Mouse (Mus musculus) hindbrain, embryonic 14.5 days (tissue): ENCODE measurements around the gene Stag3. TPM values are rescaled to one million over a fixed set of nuclear protein-coding genes. Genes with fewer than 3 reads are reported as not detected.

Experiments
- ATAC-seq: fragments of 200-750 bp; cut with Nextera tagmentation; 2 replicates; pipeline ENCODE4 v1.8.0; 2017; ENCODE audit warnings: moderate number of reproducible peaks, mild to moderate bottlenecking, moderate TSS enrichment, moderate library complexity; ENCODE audit not compliant: low FRiP score
- DNase-seq: peaks from one replicate; pipeline ENCODE4 v3.0.0-alpha.2; 2015; ENCODE audit warnings: low spot score
- H3K27ac ChIP-seq: fragments of 300-500 bp; sonication (generic); 2 replicates; pipeline ENCODE4 v1.5.1; 2014; ENCODE audit warnings: mild to moderate bottlenecking, moderate library complexity
- H3K27me3 ChIP-seq: fragments of 300-500 bp; sonication (generic); 2 replicates; pipeline ENCODE4 v1.6.1; 2014; ENCODE audit warnings: mild to moderate bottlenecking, low read length, mixed read lengths; ENCODE audit not compliant: control insufficient read depth, insufficient read depth
- H3K36me3 ChIP-seq: fragments of 300-500 bp; sonication (generic); replicated peaks from 2 replicates; pipeline ENCODE4 v1.6.1; 2014; ENCODE audit not compliant: control insufficient read depth, insufficient read depth
- H3K4me1 ChIP-seq: fragments of 300-500 bp; sonication (generic); replicated peaks from 2 replicates; pipeline ENCODE4 v1.6.1; 2014; ENCODE audit warnings: antibody characterized with exemption, low read length, mixed read lengths; ENCODE audit not compliant: control insufficient read depth, insufficient read depth
- H3K4me2 ChIP-seq: fragments of 300-500 bp; sonication (generic); replicated peaks from 2 replicates; pipeline ENCODE4 v1.6.1; 2014; ENCODE audit warnings: mild to moderate bottlenecking, moderate library complexity
- H3K4me3 ChIP-seq: fragments of 300-500 bp; sonication (generic); replicated peaks from 2 replicates; pipeline ENCODE4 v1.5.1; 2014; ENCODE audit warnings: mild to moderate bottlenecking, low read length
- H3K9ac ChIP-seq: fragments of 300-500 bp; sonication (generic); 2 replicates; pipeline ENCODE4 v1.6.1; 2014
- H3K9me3 ChIP-seq: fragments of 300-500 bp; sonication (generic); 2 replicates; pipeline ENCODE4 v1.6.1; 2016; ENCODE audit warnings: low read length; ENCODE audit not compliant: control insufficient read depth
- WGBS: fragments of 180-500 bp; shearing (Covaris S2); extraction: QIAGEN DNeasy Blood & Tissue Kit; methylation state at CpG from one replicate; pipeline ENCODE4 v1.1.7; 2014; 5-methylcytosine and 5-hydroxymethylcytosine counted together
- polyA plus RNA-seq: library from polyadenylated mRNA; unstranded; fragments of >200 nt; fragmentation: Nextera tagmentation; extraction: Ambion mirVana; gene quantifications from 2 replicates; pipeline ENCODE4 v1.2.1, GENCODE M21; 2014

Stag3 gene
- polyA plus RNA-seq, 1 experiment from 2014 or later, result 9.0 TPM

- peak overlapping the region; percentile 68 for H3K4me2 ChIP-seq
- peak overlapping the region; percentile 54 for H3K4me3 ChIP-seq
- no peak overlapping the region for H3K27ac ChIP-seq
- 21% methylated on average over 26 of the region's 26 CpGs for WGBS
- H3K9ac ChIP-seq, result no peak overlapping the region
- peaks cover 37% of the 10 kb centered on the region for H3K4me1 ChIP-seq
- ATAC-seq (no peak), DNase-seq (no peak)
- H3K36me3 ChIP-seq, result peaks cover 28% of the 10 kb centered on the region
- H3K9me3 ChIP-seq, result peaks cover 7% of the 10 kb centered on the region; the same call in 1 of the 2 replicates
- no peaks in the 10 kb centered on the region for H3K27me3 ChIP-seq
These were observed 357 bp downstream of the Stag3 start for GRCm38 (mm10) chr5:138280425-138280768.

GRCm38 (mm10) chr5:138280829-138281228 lies 789 bp downstream of the Stag3 start:
- Histone ChIP-seq H3K27ac (no peak overlapping the region), H3K36me3 (peaks cover 23% of the 10 kb centered on the region; the same call in 1 of the 2 replicates), H3K9me3 (peaks cover 7% of the 10 kb centered on the region; the same call in 1 of the 2 replicates), H3K4me2 (peak overlapping the region; percentile 68), H3K27me3 (no peaks in the 10 kb centered on the region), H3K4me1 (peaks cover 33% of the 10 kb centered on the region), H3K4me3 (peak overlapping the region; percentile 54), H3K9ac (no peak overlapping the region)
- no peak for DNase-seq
- WGBS, result 93% methylated on average over 15 of the region's 15 CpGs
- ATAC-seq, result no peak

GRCm38 (mm10) chr5:138281798-138282197 lies 1.8 kb downstream of the Stag3 start:
- ATAC-seq, result no peak
- Histone ChIP-seq H3K4me1 (peaks cover 23% of the 10 kb centered on the region), H3K36me3 (peaks cover 15% of the 10 kb centered on the region; the same call in 1 of the 2 replicates), H3K4me3 (no peak overlapping the region), H3K9me3 (peaks cover 7% of the 10 kb centered on the region; the same call in 1 of the 2 replicates), H3K9ac (no peak overlapping the region), H3K27ac (no peak overlapping the region), H3K4me2 (no peak overlapping the region), H3K27me3 (no peaks in the 10 kb centered on the region)
- no peak for DNase-seq
- 86% methylated on average over 2 of the region's 2 CpGs for WGBS

GRCm38 (mm10) chr5:138283540-138283939 lies 3.5 kb downstream of the Stag3 start:
- no peak for ATAC-seq
- 59% methylated on average over 1 of the region's 1 CpGs for WGBS
- H3K9me3 ChIP-seq, result peaks cover 7% of the 10 kb centered on the region; the same call in 1 of the 2 replicates
- H3K27ac ChIP-seq, result no peak overlapping the region
- no peaks in the 10 kb centered on the region for H3K36me3 ChIP-seq
- no peak overlapping the region for H3K4me3 ChIP-seq
- H3K9ac ChIP-seq, result no peak overlapping the region
- H3K4me2 ChIP-seq, result no peak overlapping the region
- no peaks in the 10 kb centered on the region for H3K27me3 ChIP-seq
- peaks cover 6% of the 10 kb centered on the region for H3K4me1 ChIP-seq
- no peak for DNase-seq

- Histone ChIP-seq H3K9ac (no peak overlapping the region), H3K27ac (no peak overlapping the region), H3K36me3 (no peaks in the 10 kb centered on the region), H3K4me1 (no peaks in the 10 kb centered on the region), H3K4me3 (no peak overlapping the region), H3K4me2 (no peak overlapping the region), H3K27me3 (no peaks in the 10 kb centered on the region), H3K9me3 (no peaks in the 10 kb centered on the region)
- 80% methylated on average over 3 of the region's 3 CpGs for WGBS
- ATAC-seq (no peak), DNase-seq (no peak)
These were observed 7.8 kb downstream of the Stag3 start for GRCm38 (mm10) chr5:138287861-138288260.

GRCm38 (mm10) chr5:138291638-138292037 lies 11.6 kb downstream of the Stag3 start:
- Histone ChIP-seq H3K9ac (no peak overlapping the region), H3K27ac (no peak overlapping the region), H3K27me3 (no peaks in the 10 kb centered on the region), H3K4me1 (no peaks in the 10 kb centered on the region), H3K36me3 (no peaks in the 10 kb centered on the region), H3K9me3 (no peaks in the 10 kb centered on the region), H3K4me3 (no peak overlapping the region), H3K4me2 (no peak overlapping the region)
- no peak for DNase-seq
- 80% methylated on average over 1 of the region's 1 CpGs for whole genome bisulfite sequencing
- ATAC-seq, result no peak

- H3K4me2 ChIP-seq, result no peak overlapping the region
- H3K27me3 ChIP-seq, result no peaks in the 10 kb centered on the region
- no peaks in the 10 kb centered on the region for H3K4me1 ChIP-seq
- H3K9ac ChIP-seq, result no peak overlapping the region
- H3K9me3 ChIP-seq, result no peaks in the 10 kb centered on the region
- no peak overlapping the region for H3K4me3 ChIP-seq
- H3K36me3 ChIP-seq, result no peaks in the 10 kb centered on the region
- DNase-seq (no peak), ATAC-seq (no peak)
- H3K27ac ChIP-seq, result no peak overlapping the region
These were observed 14.1 kb downstream of the Stag3 start for GRCm38 (mm10) chr5:138294158-138294557.

GRCm38 (mm10) chr5:138299613-138300012 lies 19.6 kb downstream of the Stag3 start:
- Histone ChIP-seq H3K9ac (no peak overlapping the region), H3K36me3 (no peaks in the 10 kb centered on the region), H3K27me3 (no peaks in the 10 kb centered on the region), H3K4me3 (no peak overlapping the region), H3K4me1 (no peaks in the 10 kb centered on the region), H3K4me2 (no peak overlapping the region), H3K9me3 (no peaks in the 10 kb centered on the region), H3K27ac (no peak overlapping the region)
- ATAC-seq (no peak), DNase-seq (no peak)
- 90% methylated on average over 2 of the region's 2 CpGs for WGBS

- no peak overlapping the region for H3K4me2 ChIP-seq
- 93% methylated on average over 3 of the region's 3 CpGs for WGBS
- no peak overlapping the region for H3K9ac ChIP-seq
- no peaks in the 10 kb centered on the region for H3K36me3 ChIP-seq
- no peak overlapping the region for H3K27ac ChIP-seq
- no peaks in the 10 kb centered on the region for H3K27me3 ChIP-seq
- no peaks in the 10 kb centered on the region for H3K9me3 ChIP-seq
- no peaks in the 10 kb centered on the region for H3K4me1 ChIP-seq
- ATAC-seq, result no peak
- no peak overlapping the region for H3K4me3 ChIP-seq
- DNase-seq, result no peak
These were observed 32.8 kb downstream of the Stag3 start for GRCm38 (mm10) chr5:138312795-138313194.

GRCm38 (mm10) chr5:138341661-138342060 lies 61.6 kb downstream of the Stag3 start, which contains the start of gene Pvrig:
Gene Pvrig, plus strand, starts transcription at chr5:138341961.
- no peak within 1 kb of the TSS for H3K9ac ChIP-seq
- H3K4me1 ChIP-seq, result no peaks in the 10 kb centered on the region
- no peaks in the 10 kb centered on the region for H3K27me3 ChIP-seq
- H3K36me3 ChIP-seq, result no peaks in the 10 kb centered on the region
- no peak within 1 kb of the TSS for H3K27ac ChIP-seq
- no peak for DNase-seq
- H3K4me3 ChIP-seq, result no peak within 1 kb of the TSS
- H3K9me3 ChIP-seq, result no peaks in the 10 kb centered on the region
- H3K4me2 ChIP-seq, result no peak within 1 kb of the TSS
- no peak for ATAC-seq
- WGBS, result 81% methylated on average over 2 of the region's 2 CpGs
